Mouse (Mus musculus) forebrain, embryonic 12.5 days (tissue): ENCODE measurements around the gene 3830417A13Rik. TPM values are rescaled to one million over a fixed set of nuclear protein-coding genes. Genes with fewer than 3 reads are reported as not detected.

ENCODE experiments used
- ATAC-seq: fragments of 200-750 bp; cut with Nextera tagmentation; 2 replicates; pipeline ENCODE4 v1.8.0; 2017; ENCODE audit warnings: moderate TSS enrichment; ENCODE audit not compliant: low FRiP score
- H3K27ac ChIP-seq: fragments of 300-500 bp; sonication (generic); 2 replicates; pipeline ENCODE4 v1.5.1; 2016; ENCODE audit warnings: mild to moderate bottlenecking
- H3K27me3 ChIP-seq: fragments of 300-500 bp; sonication (generic); 2 replicates; pipeline ENCODE4 v1.6.1; 2016; ENCODE audit warnings: mild to moderate bottlenecking
- H3K36me3 ChIP-seq: fragments of 300-500 bp; sonication (generic); replicated peaks from 2 replicates; pipeline ENCODE4 v1.6.1; 2016; ENCODE audit warnings: mild to moderate bottlenecking
- H3K4me1 ChIP-seq: fragments of 300-500 bp; sonication (generic); 2 replicates; pipeline ENCODE4 v1.6.1; 2016
- H3K4me2 ChIP-seq: fragments of 300-500 bp; sonication (generic); 2 replicates; pipeline ENCODE4 v1.6.1; 2016; ENCODE audit warnings: mild to moderate bottlenecking, moderate library complexity
- H3K4me3 ChIP-seq: fragments of 300-500 bp; sonication (generic); replicated peaks from 2 replicates; pipeline ENCODE4 v1.5.1; 2016; ENCODE audit warnings: mild to moderate bottlenecking
- H3K9ac ChIP-seq: fragments of 300-500 bp; sonication (generic); 2 replicates; pipeline ENCODE4 v1.6.1; 2016; ENCODE audit warnings: mild to moderate bottlenecking
- H3K9me3 ChIP-seq: fragments of 300-500 bp; sonication (generic); 2 replicates; pipeline ENCODE4 v1.6.1; 2016
- WGBS: fragments of 180-500 bp; shearing (Covaris S2); methylation state at CpG from one replicate; pipeline ENCODE4 v1.1.7; 2016; 5-methylcytosine and 5-hydroxymethylcytosine counted together
- polyA plus RNA-seq: library from polyadenylated mRNA; unstranded; fragments of >200 nt; fragmentation: Nextera tagmentation; extraction: Ambion mirVana; gene quantifications from 2 replicates; pipeline ENCODE4 v1.2.1, GENCODE M21; 2016

Gene 3830417A13Rik
- 0.33 and 0.35 TPM in 2 replicates for polyA plus RNA-seq

DNA sequence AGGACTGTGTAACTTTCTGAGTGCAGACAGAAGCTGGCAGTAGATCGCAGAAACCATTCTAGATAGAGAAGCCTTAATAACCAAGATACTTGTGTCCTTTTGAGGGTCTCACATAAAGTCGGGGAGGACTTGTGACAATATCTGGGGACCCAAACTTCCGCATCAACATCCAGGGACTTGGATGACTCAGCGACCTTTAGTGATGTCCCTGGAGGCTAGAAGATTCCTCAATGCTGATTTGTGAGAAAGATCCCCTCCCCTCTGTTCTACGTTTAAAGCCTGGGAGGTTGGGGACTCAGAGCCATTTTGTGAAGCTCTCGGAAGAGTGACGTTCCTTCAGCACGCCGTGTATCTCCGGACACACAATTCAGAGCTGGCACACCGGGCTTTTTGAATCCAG, at the start of gene 3830417A13Rik:
Gene 3830417A13Rik, plus strand, starts transcription at position 301 of the 400 bp plus-strand sequence.
- H3K36me3 ChIP-seq, result no peaks in the 10 kb centered on the region
- no peak for ATAC-seq
- no peak within 1 kb of the TSS for H3K27ac ChIP-seq

DNA sequence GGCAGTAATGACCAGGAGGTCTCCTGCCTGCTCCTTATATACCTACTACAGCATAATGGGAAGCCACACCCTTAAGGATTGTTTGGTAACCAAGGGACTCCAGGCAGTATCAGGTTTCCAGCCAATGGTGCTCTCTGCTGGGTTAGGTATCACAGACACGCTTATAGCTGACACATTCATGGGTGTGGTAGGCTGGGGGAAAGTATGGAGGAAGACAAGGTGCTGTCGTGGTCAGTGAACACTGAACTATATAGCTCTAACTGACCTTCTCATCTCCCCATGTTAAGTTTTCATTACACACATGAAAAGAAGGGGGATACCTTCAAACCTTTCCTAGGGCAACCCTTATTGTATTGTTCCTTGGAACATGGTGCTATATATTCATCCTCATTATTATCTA, 21.2 kb upstream of the 3830417A13Rik start, which contains the start of gene Gm6760:
Gene Gm6760, minus strand, starts transcription at position 101 of the 400 bp plus-strand sequence.
- no peaks in the 10 kb centered on the region for H3K36me3 ChIP-seq
- ATAC-seq, result no peak
- no peak within 1 kb of the TSS for H3K4me2 ChIP-seq
- no peak within 1 kb of the TSS for H3K27ac ChIP-seq
- no peak within 1 kb of the TSS for H3K9ac ChIP-seq
- H3K4me1 ChIP-seq, result no peaks in the 10 kb centered on the region
- H3K27me3 ChIP-seq, result no peaks in the 10 kb centered on the region
- no peak within 1 kb of the TSS for H3K4me3 ChIP-seq
- WGBS, result 70% methylated on average over 2 of the region's 2 CpGs
- H3K9me3 ChIP-seq, result no peaks in the 10 kb centered on the region

More for the DNA sequence above, at the start of gene 3830417A13Rik:
- Histone ChIP-seq H3K9ac (no peak within 1 kb of the TSS), H3K4me1 (no peaks in the 10 kb centered on the region), H3K27me3 (no peaks in the 10 kb centered on the region), H3K4me3 (no peak within 1 kb of the TSS), H3K9me3 (no peaks in the 10 kb centered on the region), H3K4me2 (no peak within 1 kb of the TSS)
- WGBS, result 92% methylated on average over 11 of the region's 11 CpGs

DNA sequence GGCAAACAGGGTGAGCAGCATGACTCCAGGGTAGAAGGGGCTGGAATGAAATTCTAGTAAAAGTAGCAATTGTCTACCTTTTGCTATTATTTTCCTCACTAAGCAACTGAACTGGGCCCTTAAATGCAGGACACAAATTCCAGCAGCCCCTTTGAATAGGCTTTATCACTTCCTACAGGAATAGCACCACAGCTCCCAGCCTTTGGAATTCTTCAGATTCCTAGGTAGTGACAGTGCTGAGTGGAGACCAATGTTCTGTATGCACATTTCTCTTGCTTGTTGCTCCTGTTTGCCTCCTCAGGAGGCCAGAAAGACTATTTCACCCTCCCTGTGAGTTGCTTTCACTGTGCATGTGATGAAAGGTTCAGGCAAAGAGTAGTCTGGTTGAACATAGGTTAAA, 7.9 kb downstream of the 3830417A13Rik start:
- H3K27ac ChIP-seq, result no peak overlapping the region
- ATAC-seq, result no peak
- H3K4me3 ChIP-seq, result no peak overlapping the region
- no peaks in the 10 kb centered on the region for H3K4me1 ChIP-seq
- no peaks in the 10 kb centered on the region for H3K9me3 ChIP-seq
- H3K9ac ChIP-seq, result no peak overlapping the region
- no peaks in the 10 kb centered on the region for H3K36me3 ChIP-seq
- H3K27me3 ChIP-seq, result no peaks in the 10 kb centered on the region
- H3K4me2 ChIP-seq, result no peak overlapping the region

Other genes starting within 250 kb of the 3830417A13Rik start
- gene Gm6760, start 21.4 kb upstream of the 3830417A13Rik start, polyA plus RNA-seq, result not detected in 2 replicates
- gene Slitrk4, start 103.4 kb downstream of the 3830417A13Rik start, polyA plus RNA-seq, result 4.3 and 5.9 TPM in 2 replicates